Mouse (Mus musculus): Measurements from ENCODE around the gene Bdh1.

- TF ChIP-seq HCFC1 (IDR thresholded peaks at IDR 0.05; ENCODE audit: borderline replicate concordance, insufficient read depth, low read length) (no peak), ZC3H11A (IDR thresholded peaks at IDR 0.05; ENCODE audit: borderline replicate concordance, low read depth, low read length) (no peak), MAFK (IDR thresholded peaks at IDR 0.05; ENCODE audit: insufficient read depth, low read depth, low read length) (no peak)
These were observed 44.0 kb downstream of the Bdh1 start for GRCm38 (mm10) chr16:31466106-31466505.
